Mouse (Mus musculus) neutrophil, adult 5-6 weeks (primary cell): ENCODE measurements around the gene Fn1. TPM values are rescaled to one million over a fixed set of nuclear protein-coding genes. Genes with fewer than 3 reads are reported as not detected.

Experiments
- ATAC-seq: fragments of 151-379, 151-347 bp; 2 replicates; pipeline ENCODE4 v1.8.0; 2017; ENCODE audit warnings: mild to moderate bottlenecking, moderate TSS enrichment; ENCODE audit not compliant: insufficient number of reproducible peaks, poor library complexity, low FRiP score, severe bottlenecking; ENCODE audit errors: extremely low read depth
- total RNA-seq: library from RNA; stranded (forward); fragments of 200-1000 nt; gene quantifications from 2 replicates; pipeline ENCODE4 v1.2.3, GENCODE M21; 2017

The Fn1 gene
- total RNA-seq, 1 experiment from 2014 or later: 40.0 TPM

DNA sequence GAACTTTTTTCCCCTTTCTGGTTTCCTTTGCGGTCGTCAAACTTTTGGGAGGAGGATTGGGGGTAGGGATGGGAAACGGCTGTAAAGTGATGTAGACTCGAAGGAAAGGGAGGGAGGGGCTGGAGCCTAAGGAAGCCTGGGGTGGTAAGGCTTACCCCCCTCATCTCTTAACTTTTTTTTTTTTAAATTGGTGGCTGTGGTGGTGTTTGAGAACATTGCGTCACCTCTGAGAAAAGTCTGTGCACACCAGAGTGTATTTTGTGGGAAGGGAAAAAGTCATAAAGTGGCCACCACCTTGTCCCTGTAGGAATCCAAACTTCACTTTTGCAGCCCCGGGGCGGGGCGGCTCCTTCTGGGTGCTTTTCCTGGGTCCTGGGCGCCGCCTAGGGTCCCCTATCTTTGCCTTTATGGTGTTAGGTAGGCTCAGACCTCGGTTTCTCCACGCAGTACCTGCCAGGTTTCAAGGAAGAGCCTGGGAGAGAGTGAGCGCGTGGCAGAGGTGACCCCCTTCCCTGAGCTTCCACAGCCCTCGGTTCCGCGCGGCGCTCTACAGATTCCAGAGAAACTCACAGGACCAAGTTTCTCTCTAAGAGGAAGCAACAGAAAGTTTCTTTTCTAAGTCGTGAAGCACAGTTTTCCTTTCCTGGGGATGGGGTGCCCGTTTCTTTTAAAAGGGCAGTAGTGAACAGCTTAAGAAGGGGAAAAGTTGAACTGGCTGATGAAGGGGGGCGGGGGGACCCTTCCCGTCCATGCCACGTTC is 580 bp upstream of the Fn1 start:
- ATAC-seq: no peak

DNA sequence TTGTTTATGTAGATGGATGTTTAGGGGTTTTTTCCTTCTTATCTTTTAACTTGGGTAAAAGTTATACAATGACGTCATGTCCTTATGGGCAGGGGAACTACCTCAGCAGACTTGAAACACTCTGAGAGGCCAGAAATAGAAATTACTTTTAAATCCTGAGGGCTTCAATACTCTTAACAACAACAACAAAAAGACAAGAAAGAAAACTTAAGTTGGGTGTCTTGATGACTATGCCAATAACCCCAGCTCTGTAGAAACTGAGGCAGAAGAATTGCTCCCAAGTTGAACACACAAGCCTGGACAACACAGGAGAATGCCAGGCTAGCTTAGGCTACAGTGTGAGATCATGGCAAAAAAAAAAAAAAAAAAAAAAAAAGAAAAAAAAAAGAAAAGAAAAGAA is 1.2 kb downstream of the Fn1 start:
- no peak for ATAC-seq

DNA sequence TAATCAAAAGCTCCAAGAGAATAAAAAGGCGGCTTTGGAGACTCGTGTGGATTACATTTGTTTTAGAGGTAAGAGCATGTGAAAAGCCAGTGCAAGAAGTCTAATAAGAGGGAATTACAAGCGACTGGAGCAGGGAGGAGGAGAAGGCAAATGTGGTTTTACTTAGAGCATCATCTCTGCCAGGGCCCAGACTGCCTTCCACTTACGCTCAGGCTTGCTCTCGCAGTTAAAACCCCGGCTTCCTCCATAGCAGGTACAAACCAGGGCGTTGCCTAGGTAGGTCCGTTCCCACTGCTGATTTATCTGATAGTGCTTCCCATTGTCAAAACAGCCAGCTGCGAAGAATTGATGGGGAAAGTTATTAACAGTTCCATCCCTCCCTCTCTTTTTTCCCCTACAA is 1.7 kb downstream of the Fn1 start:
- no peak for ATAC-seq

GRCm38 (mm10) chr1:71650741-71651140 is 2.3 kb downstream of the Fn1 start:
- no peak for ATAC-seq

- no peak for ATAC-seq
These were observed 4.8 kb downstream of the Fn1 start for GRCm38 (mm10) chr1:71648166-71648565.

- ATAC-seq: no peak
These were observed 6.2 kb downstream of the Fn1 start for GRCm38 (mm10) chr1:71646774-71647173.

DNA sequence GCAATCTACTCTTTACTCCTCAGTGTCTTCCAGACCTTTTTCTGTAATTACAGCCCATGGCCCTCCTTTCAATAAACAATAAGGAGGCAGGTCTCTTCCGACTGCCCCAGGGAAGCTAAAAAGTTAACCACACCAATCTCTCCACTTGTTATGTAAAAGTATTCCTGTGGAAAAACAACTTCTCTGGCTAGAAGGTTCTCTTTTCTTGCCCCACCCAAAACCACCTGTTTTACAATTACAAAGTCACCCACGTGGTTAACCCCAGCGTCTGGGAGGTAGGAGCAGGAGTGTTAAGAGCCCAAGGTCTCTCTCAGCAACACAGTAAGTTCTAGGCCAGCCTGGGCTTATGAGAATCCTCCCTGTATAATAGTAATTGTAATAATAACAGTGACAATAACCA is 7.0 kb downstream of the Fn1 start:
- ATAC-seq: no peak

GRCm38 (mm10) chr1:71645466-71645865 is 7.5 kb downstream of the Fn1 start:
- no peak for ATAC-seq

GRCm38 (mm10) chr1:71642794-71643193 is 10.2 kb downstream of the Fn1 start:
- ATAC-seq: no peak

GRCm38 (mm10) chr1:71641206-71641605 is 11.8 kb downstream of the Fn1 start:
- no peak for ATAC-seq

DNA sequence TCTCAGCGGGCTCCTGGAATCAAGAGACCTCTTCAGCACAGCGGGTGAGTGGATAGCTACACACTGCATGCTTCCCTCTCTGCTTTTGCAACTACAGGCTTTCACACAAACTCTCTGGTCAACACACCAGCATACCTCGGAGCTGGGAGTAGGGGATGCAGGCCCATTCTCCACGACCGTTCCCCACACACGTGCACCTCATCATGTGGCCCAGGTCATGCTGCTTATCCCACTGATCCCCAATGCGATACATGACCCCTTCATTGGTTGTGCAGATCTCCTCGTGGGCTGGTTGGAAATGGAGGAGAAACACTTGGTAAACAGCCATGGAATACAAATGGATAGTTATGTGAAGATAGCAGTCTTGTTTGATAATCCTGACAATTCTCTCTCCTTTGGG is 12.8 kb downstream of the Fn1 start:
- ATAC-seq: no peak

GRCm38 (mm10) chr1:71636665-71637064 is 16.3 kb downstream of the Fn1 start:
- ATAC-seq: no peak

GRCm38 (mm10) chr1:71636116-71636515 is 16.9 kb downstream of the Fn1 start:
- no peak for ATAC-seq

DNA sequence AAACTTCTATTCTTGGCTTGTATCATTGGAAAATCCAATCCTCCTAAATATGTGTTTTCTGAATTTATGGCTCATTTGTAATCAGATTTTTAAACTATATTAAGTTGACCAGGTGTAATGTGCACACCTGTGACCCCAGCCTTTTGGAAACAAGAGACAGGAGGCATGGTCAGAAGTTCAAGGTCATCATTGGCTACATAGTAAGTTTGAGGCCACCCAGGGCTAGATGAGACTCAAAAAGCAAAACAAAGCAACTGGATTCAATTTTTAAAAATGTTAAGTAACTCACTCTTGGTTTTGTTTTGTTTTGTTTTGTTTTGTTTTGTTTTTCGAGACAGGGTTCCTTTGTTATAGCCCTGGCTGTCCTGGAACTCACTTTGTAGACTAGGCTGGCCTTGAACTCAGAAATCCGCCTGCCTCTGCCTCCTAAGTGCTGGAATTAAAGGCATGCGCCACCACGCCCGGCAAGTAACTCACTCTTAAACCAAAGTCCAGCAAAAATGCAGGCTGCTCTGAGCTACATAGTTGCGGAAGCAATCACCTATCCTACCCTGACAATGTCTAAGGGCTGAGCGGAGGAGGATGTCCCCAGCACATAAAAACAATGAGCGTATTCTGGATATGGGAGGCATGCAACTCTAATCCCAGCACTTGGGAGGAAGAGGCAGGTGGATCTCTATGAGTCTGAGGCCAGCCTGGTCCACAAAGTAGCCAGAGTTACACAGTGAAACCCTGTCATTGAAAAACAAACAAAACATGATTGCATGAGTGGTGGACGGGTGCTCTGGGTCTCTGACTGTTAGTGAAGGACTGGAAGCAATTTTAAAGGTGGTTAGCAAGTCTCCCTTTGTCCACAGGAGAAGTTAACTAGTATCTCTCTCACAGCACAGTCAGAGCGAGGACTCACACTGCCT is 17.6 kb downstream of the Fn1 start:
- ATAC-seq: no peak

DNA sequence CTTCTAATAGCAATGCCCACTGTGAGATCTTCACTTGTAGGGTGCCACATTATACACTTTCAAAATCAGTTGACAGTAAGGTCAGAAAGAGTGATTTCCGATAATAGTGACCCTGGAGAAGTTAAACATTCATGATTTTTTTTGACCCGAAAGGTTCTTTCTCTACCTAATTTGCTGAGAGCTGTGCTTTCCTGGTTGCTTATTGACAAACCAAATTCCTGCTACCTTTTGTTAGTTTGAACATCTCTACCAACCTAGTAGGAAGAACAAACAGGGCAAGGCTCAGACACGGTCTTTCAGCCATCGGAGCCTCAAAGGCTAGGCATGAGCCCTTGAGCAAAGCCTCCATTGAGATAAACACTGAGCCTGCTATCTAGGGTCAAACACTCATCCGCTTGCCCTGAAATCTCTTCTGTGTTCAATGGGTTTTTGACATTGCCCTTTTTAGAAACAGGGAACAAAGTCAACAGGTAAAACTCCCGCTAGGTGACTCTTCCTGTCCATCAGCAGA is 18.5 kb downstream of the Fn1 start:
- no peak for ATAC-seq

DNA sequence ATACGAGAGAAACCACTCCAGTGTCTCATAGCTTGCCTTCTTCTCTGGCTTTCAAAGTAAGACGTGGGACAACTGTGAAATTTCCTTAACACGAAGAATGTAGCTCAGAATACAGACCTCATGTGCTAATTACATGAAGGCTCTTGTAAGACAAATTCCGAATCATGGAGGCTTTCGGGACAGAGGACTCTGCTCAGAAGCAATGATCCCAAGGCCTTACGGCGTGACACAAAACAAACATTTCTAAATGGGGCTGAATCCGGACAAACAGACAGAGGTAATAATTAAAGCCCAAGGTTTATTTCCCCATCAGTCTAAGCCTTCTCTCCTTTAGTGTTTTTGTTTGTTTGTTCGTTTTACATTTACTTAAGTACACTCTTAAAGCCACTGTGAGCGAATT is 20.6 kb downstream of the Fn1 start:
- ATAC-seq: no peak

DNA sequence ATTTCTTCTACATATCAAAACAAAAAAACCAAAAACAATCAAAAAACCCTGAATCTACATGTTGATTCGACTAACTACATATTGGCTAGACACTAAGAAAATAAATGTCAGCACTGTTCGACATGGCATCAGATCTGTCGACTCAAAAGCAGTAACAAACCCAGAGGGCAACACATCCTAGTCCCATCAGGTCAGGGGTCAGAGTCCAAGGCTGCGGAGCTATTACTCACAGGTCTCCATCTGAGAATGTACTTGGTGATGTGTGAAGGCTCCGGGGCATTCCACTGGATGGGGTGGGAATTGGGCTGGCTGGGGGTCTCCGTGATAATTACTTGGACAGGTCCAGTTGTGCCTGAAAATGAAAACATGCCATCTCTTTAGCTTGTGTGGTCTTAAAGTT is 21.2 kb downstream of the Fn1 start:
- ATAC-seq: no peak

GRCm38 (mm10) chr1:71630243-71630642 is 22.8 kb downstream of the Fn1 start:
- ATAC-seq: no peak

- ATAC-seq: no peak
These were observed 29.4 kb downstream of the Fn1 start for GRCm38 (mm10) chr1:71623625-71624024.

GRCm38 (mm10) chr1:71621526-71621925 is 31.5 kb downstream of the Fn1 start:
- ATAC-seq: no peak
